Mouse (Mus musculus): ENCODE measurements around the gene Pcif1.

DNA sequence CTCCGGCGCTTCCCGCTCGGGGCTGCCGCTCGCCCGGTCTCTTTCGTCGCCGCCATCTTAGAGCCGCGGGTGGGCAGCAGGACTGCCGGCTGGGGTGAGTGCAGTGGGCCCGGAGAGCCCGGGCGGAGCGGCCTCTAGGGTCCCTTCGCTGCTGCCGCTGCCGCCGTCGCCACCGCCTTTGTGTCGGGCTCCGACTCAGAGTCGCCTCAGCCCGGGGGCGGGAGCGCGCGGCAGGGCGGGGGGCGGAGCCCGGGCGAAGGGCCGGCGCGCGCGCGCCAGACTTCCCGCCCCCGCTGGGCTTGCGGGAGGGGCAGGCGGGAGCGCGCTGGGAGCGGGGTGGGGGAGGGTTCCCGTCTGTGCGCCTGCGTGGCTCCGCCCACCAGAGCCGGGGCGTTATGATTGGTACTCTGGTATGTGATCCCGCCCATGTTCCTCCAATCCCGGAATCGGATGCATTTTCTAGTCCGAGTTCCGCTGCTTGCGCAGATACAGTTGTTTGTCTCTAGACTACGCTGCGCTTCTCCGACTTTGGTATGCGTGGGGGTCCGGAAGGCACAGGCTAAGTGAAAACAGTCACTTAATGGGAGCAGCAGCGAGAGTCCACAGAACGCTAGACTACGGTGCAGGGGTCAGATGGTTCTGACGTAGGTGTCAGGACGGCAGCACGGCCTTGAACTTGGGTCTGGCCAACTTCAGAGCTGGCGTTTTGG is 619 bp downstream of the Pcif1 start:
- TF ChIP-seq GATA1 (IDR thresholded peaks at IDR 0.05; ENCODE audit: low read length) = no peak
- TF ChIP-seq TAL1 (IDR thresholded peaks at IDR 0.05; ENCODE audit: low read length) = no peak

All from erythroblast, embryonic 14.5 days (primary cell).